13 mouse cellular contexts compared by ENCODE assay signal in the genomic region with DNA sequence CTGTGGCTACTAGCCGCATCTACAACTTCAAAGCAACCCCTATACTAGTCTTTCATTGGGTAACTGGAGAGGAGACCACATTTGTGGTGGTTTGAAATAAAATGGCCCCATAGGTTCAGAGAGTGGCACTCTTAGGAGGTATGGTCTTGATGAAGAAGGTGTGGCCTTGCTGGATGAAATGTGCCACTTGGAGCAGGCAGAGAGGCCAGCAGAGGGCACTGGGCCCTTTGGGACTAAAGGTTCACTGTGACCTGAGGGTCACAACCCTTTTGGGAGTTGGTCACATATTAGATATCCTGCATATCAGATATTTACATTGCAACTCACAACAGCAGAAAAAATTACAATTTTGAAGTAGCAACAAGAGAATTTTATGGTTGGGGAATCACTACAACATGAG. TPM values are rescaled to one million over a fixed set of nuclear protein-coding genes. Genes with fewer than 3 reads are reported as not detected.
DNase-seq lines count a peak whose midpoint lies in the region; ATAC-seq and TF ChIP-seq lines count a peak whose summit lies in the region.
"Had no signal": no experiment of that assay in that cellular context is flagged by ENCODE, and none has a peak within 500 bp of the region (broad histone marks: within the 10 kb centered on the region; RNA-seq: fewer than 3 reads in every experiment).

No protein-coding gene starts in this region.

- H3K27me3 ChIP-seq in G1E (ENCODE audit: insufficient read depth, low read length) = no peaks in the 10 kb centered on the region
- H3K27me3 ChIP-seq: liver, embryonic 13.5 days; midbrain, embryonic 13.5 days; neural tube, embryonic 13.5 days had no signal

- peak; percentile 4; the same call in 1 of the 2 replicates for ATAC-seq in G1E (ENCODE audit: extremely low read depth, insufficient number of reproducible peaks, low FRiP score, poor library complexity, severe bottlenecking)
- peak; percentile 78 for ATAC-seq in megakaryocyte-erythroid progenitor cell, adult 5-6 weeks (replicated peaks; ENCODE audit: low FRiP score, low TSS enrichment, poor library complexity, severe bottlenecking)
- ATAC-seq: midbrain, embryonic 13.5 days had no signal

- intact Hi-C loops in left cerebral cortex, adult 2 months (cut with DNase I) = loop anchor here (10.0 kb wide), 1 partner anchor 404 kb away; no protein-coding TSS in a partner anchor

- no peak overlapping the region for H3K4me3 ChIP-seq in G1E (ENCODE audit: low read depth, low read length)
- H3K4me3 ChIP-seq in left cerebral cortex, adult 2 months = no peak overlapping the region
- H3K4me3 ChIP-seq: liver, embryonic 13.5 days; midbrain, embryonic 13.5 days; neural tube, embryonic 13.5 days had no signal

- no peak for TF ChIP-seq CTCF in G1E (IDR thresholded peaks at IDR 0.05; ENCODE audit: low read depth, low read length)
- TF ChIP-seq CTCF in left cerebral cortex, adult 2 months (IDR thresholded peaks at IDR 0.05) = no peak; the same call in 1 of the 2 replicates

- peak; percentile 21 for DNase-seq in adrenal gland, postnatal 14 days
- no peak for DNase-seq in adrenal gland, postnatal 25 days
- peak; percentile 17 to 39 for DNase-seq in kidney, postnatal 25 days
- DNase-seq in kidney, adult 18-20 months = no peak
- no peak for DNase-seq in G1E (ENCODE audit: low spot score)
- DNase-seq in frontal cortex, postnatal 10 days (ENCODE audit: low spot score in 2 of 2) = no peak
- DNase-seq in left cerebral cortex, adult 2 months (ENCODE audit: extremely low spot score in 1 of 2, low spot score in 2 of 2) = no peak
- DNase-seq: cerebellum, postnatal 25 days; layer of hippocampus, postnatal 36 days; liver, embryonic 13.5 days had no signal

- H3K27ac ChIP-seq in left cerebral cortex, adult 2 months = no peak overlapping the region
- H3K27ac ChIP-seq: liver, embryonic 13.5 days; midbrain, embryonic 13.5 days; neural tube, embryonic 13.5 days had no signal

- no peaks in the 10 kb centered on the region for H3K9me3 ChIP-seq in G1E (replicated peaks)
- H3K9me3 ChIP-seq: liver, embryonic 13.5 days; midbrain, embryonic 13.5 days; neural tube, embryonic 13.5 days had no signal

- peaks cover 13% of the 10 kb centered on the region for H3K36me3 ChIP-seq in G1E (replicated peaks)
- H3K36me3 ChIP-seq: liver, embryonic 13.5 days had no signal

- H3K4me1 ChIP-seq in G1E (ENCODE audit: insufficient read depth, low read depth, low read length) = peaks cover 2% of the 10 kb centered on the region; the same call in 1 of the 2 replicates
- H3K4me1 ChIP-seq: midbrain, embryonic 13.5 days; neural tube, embryonic 13.5 days had no signal

RNA-seq across cellular contexts. Expression of a gene that starts 8.9 kb away (rescaled TPM):
- total RNA-seq in adrenal gland, postnatal 14 days (2021) = 37.8 and 44.5 TPM in 2 replicates
- 32.2 and 36.8 TPM in 2 replicates for total RNA-seq in adrenal gland, postnatal 25 days (2021)
- total RNA-seq in G1E (2014; fragmentation: Nextera tagmentation) (16.1 and 19.9 TPM in 2 replicates), G1E (2017) (16.1 and 20.8 TPM in 2 replicates)
- polyA plus RNA-seq in G1E (2012) = 2.1 and 3.2 TPM in 2 replicates
- 10.9 and 15.9 TPM in 2 replicates for total RNA-seq in megakaryocyte-erythroid progenitor cell, adult 5-6 weeks (2014; fragmentation: Nextera tagmentation)
- total RNA-seq in megakaryocyte-erythroid progenitor cell, adult 5-6 weeks (2017) = 36.3 and 43.2 TPM in 2 replicates
- 10 to 100 TPM; 32.2 to 32.3 TPM for total RNA-seq in left cerebral cortex, adult 2 months (2021)

RNA-seq across cellular contexts. Expression of a gene that starts 9.3 kb away (rescaled TPM):
- 25.9 and 30.8 TPM in 2 replicates for total RNA-seq in adrenal gland, postnatal 14 days (2021)
- total RNA-seq in adrenal gland, postnatal 25 days (2021) = 30.6 and 32.0 TPM in 2 replicates
- total RNA-seq in G1E (2014; fragmentation: Nextera tagmentation) (48.2 and 58.5 TPM in 2 replicates), G1E (2017) (24.9 and 33.4 TPM in 2 replicates)
- 14.2 and 14.8 TPM in 2 replicates for polyA plus RNA-seq in G1E (2012)
- total RNA-seq in megakaryocyte-erythroid progenitor cell, adult 5-6 weeks (2014; fragmentation: Nextera tagmentation) = 21.4 and 24.5 TPM in 2 replicates
- 25.9 and 50.3 TPM in 2 replicates for total RNA-seq in megakaryocyte-erythroid progenitor cell, adult 5-6 weeks (2017)
- 10 to 100 TPM; 44.8 to 49.2 TPM for total RNA-seq in left cerebral cortex, adult 2 months (2021)

Comparison
In these comparisons a context has a peak if more than half of its experiments do, and no peak if none do; other contexts are left out.
1. DNase-seq: peak in adrenal gland, postnatal 14 days (single experiment) and kidney, postnatal 25 days (2 of 2); none in adrenal gland, postnatal 25 days (single experiment), kidney, adult 18-20 months (single experiment), G1E (single experiment), frontal cortex, postnatal 10 days (0 of 2) and left cerebral cortex, adult 2 months (0 of 2).